Mouse (Mus musculus) forebrain, embryonic 13.5 days (tissue): ENCODE results near the gene Celsr2. TPM values are rescaled to one million over a fixed set of nuclear protein-coding genes. Genes with fewer than 3 reads are reported as not detected.
A peak's percentile ranks its signal among the peaks of the same experiment; 100 is the strongest.

Source experiments
- ATAC-seq: fragments of 200-750 bp; cut with Nextera tagmentation; 2 replicates; pipeline ENCODE4 v1.8.0; 2017
- H3K27ac ChIP-seq: fragments of 300-500 bp; sonication (generic); 2 replicates; pipeline ENCODE4 v1.5.1; 2015; ENCODE audit warnings: inconsistent platforms, mild to moderate bottlenecking, moderate library complexity
- H3K27me3 ChIP-seq: fragments of 300-500 bp; sonication (generic); 2 replicates; pipeline ENCODE4 v1.6.1; 2015; ENCODE audit warnings: mild to moderate bottlenecking, inconsistent platforms
- H3K36me3 ChIP-seq: fragments of 300-500 bp; sonication (generic); 2 replicates; pipeline ENCODE4 v1.6.1; 2015; ENCODE audit warnings: mild to moderate bottlenecking, inconsistent platforms; ENCODE audit not compliant: poor library complexity, severe bottlenecking
- H3K4me1 ChIP-seq: fragments of 300-500 bp; sonication (generic); 2 replicates; pipeline ENCODE4 v1.6.1; 2015; ENCODE audit warnings: inconsistent platforms
- H3K4me2 ChIP-seq: fragments of 300-500 bp; sonication (generic); 2 replicates; pipeline ENCODE4 v1.6.1; 2015; ENCODE audit warnings: inconsistent platforms, mild to moderate bottlenecking, moderate library complexity
- H3K4me3 ChIP-seq: fragments of 300-500 bp; sonication (generic); 2 replicates; pipeline ENCODE4 v1.5.1; 2015; ENCODE audit warnings: mild to moderate bottlenecking, inconsistent platforms
- H3K9ac ChIP-seq: fragments of 300-500 bp; sonication (generic); 2 replicates; pipeline ENCODE4 v1.6.1; 2015; ENCODE audit warnings: mild to moderate bottlenecking, inconsistent platforms
- H3K9me3 ChIP-seq: fragments of 300-500 bp; sonication (generic); replicated peaks from 2 replicates; pipeline ENCODE4 v1.6.1; 2016; ENCODE audit warnings: inconsistent platforms
- WGBS: fragments of 180-500 bp; shearing (Covaris S2); methylation state at CpG from one replicate; pipeline ENCODE4 v1.1.7; 2015; 5-methylcytosine and 5-hydroxymethylcytosine counted together
- polyA plus RNA-seq: library from polyadenylated mRNA; unstranded; fragments of >200 nt; fragmentation: Nextera tagmentation; extraction: Ambion mirVana; gene quantifications from 2 replicates; pipeline ENCODE4 v1.2.1, GENCODE M21; 2015

Gene Celsr2
- polyA plus RNA-seq, 1 experiment from 2014 or later, result 45.3 TPM

GRCm38 (mm10) chr3:108410359-108410714 is 5.0 kb downstream of the Celsr2 start:
- Histone ChIP-seq H3K9ac (peak overlapping the region; percentile 80), H3K9me3 (peaks cover 18% of the 10 kb centered on the region), H3K27ac (peak overlapping the region; percentile 98), H3K27me3 (no peaks in the 10 kb centered on the region), H3K4me1 (peaks cover 82% of the 10 kb centered on the region), H3K4me2 (peak overlapping the region; percentile 87), H3K36me3 (peaks cover 69% of the 10 kb centered on the region), H3K4me3 (peak overlapping the region; percentile 43)
- peak; percentile 36 for ATAC-seq
- 2% methylated on average over 4 of the region's 5 CpGs for WGBS

GRCm38 (mm10) chr3:108409656-108410358 is 5.5 kb downstream of the Celsr2 start:
- H3K4me3 ChIP-seq, result peak overlapping the region; percentile 43
- H3K4me1 ChIP-seq, result peaks cover 83% of the 10 kb centered on the region
- no peaks in the 10 kb centered on the region for H3K27me3 ChIP-seq
- peak overlapping the region; percentile 87 for H3K4me2 ChIP-seq
- peaks cover 18% of the 10 kb centered on the region for H3K9me3 ChIP-seq
- peak; percentile 4 for ATAC-seq
- 17% methylated on average over 8 of the region's 8 CpGs for WGBS
- peaks cover 74% of the 10 kb centered on the region for H3K36me3 ChIP-seq
- H3K27ac ChIP-seq, result peak overlapping the region; percentile 98
- peak overlapping the region; percentile 80 for H3K9ac ChIP-seq

- Histone ChIP-seq H3K9ac (no peak overlapping the region), H3K9me3 (peaks cover 11% of the 10 kb centered on the region), H3K27me3 (no peaks in the 10 kb centered on the region), H3K4me3 (no peak overlapping the region), H3K4me2 (peak overlapping the region; percentile 87; the same call in 1 of the 2 replicates), H3K4me1 (peaks cover 70% of the 10 kb centered on the region), H3K27ac (no peak overlapping the region), H3K36me3 (peaks cover 75% of the 10 kb centered on the region)
- no peak for ATAC-seq
- 86% methylated on average over 8 of the region's 8 CpGs for WGBS
Observed at GRCm38 (mm10) chr3:108408517-108409008, 6.8 kb downstream of the Celsr2 start.

- H3K9me3 ChIP-seq, result no peaks in the 10 kb centered on the region
- no peak for ATAC-seq
- peaks cover 67% of the 10 kb centered on the region for H3K4me1 ChIP-seq
- H3K27me3 ChIP-seq, result no peaks in the 10 kb centered on the region
- peaks cover 73% of the 10 kb centered on the region for H3K36me3 ChIP-seq
- 74% methylated on average over 24 of the region's 24 CpGs for WGBS
- H3K27ac ChIP-seq, result peak overlapping the region; percentile 88
- peak overlapping the region; percentile 45; the same call in 1 of the 2 replicates for H3K9ac ChIP-seq
- H3K4me3 ChIP-seq, result no peak overlapping the region
- H3K4me2 ChIP-seq, result peak overlapping the region; percentile 40; the same call in 1 of the 2 replicates
Observed at GRCm38 (mm10) chr3:108406306-108406885, 9.0 kb downstream of the Celsr2 start.

- H3K27ac ChIP-seq, result peak overlapping the region; percentile 88
- H3K9me3 ChIP-seq, result no peaks in the 10 kb centered on the region
- H3K4me3 ChIP-seq, result no peak overlapping the region
- peak; percentile 25 for ATAC-seq
- WGBS, result 13% methylated on average over 14 of the region's 14 CpGs
- peak overlapping the region; percentile 45 for H3K9ac ChIP-seq
- peaks cover 60% of the 10 kb centered on the region for H3K4me1 ChIP-seq
- no peaks in the 10 kb centered on the region for H3K27me3 ChIP-seq
- H3K4me2 ChIP-seq, result peak overlapping the region; percentile 40
- H3K36me3 ChIP-seq, result peaks cover 80% of the 10 kb centered on the region
Observed at GRCm38 (mm10) chr3:108405536-108406305, 9.6 kb downstream of the Celsr2 start.

GRCm38 (mm10) chr3:108402528-108402920 is 12.8 kb downstream of the Celsr2 start:
- 77% methylated on average over 15 of the region's 15 CpGs for WGBS

GRCm38 (mm10) chr3:108401692-108402527 is 13.4 kb downstream of the Celsr2 start:
- Histone ChIP-seq H3K4me3 (no peak overlapping the region), H3K9ac (peak overlapping the region; percentile 35; the same call in 1 of the 2 replicates), H3K4me2 (no peak overlapping the region; the same call in 1 of the 2 replicates), H3K4me1 (peaks cover 32% of the 10 kb centered on the region), H3K36me3 (peaks cover 98% of the 10 kb centered on the region), H3K27me3 (no peaks in the 10 kb centered on the region), H3K27ac (peak overlapping the region; percentile 45), H3K9me3 (no peaks in the 10 kb centered on the region)
- peak; percentile 91 for ATAC-seq
- WGBS, result 43% methylated on average over 22 of the region's 22 CpGs

More at GRCm38 (mm10) chr3:108402528-108402920, 12.8 kb downstream of the Celsr2 start:
- Histone ChIP-seq H3K4me1 (peaks cover 35% of the 10 kb centered on the region), H3K4me2 (no peak overlapping the region), H3K4me3 (no peak overlapping the region), H3K27ac (peak overlapping the region; percentile 45), H3K36me3 (peaks cover 97% of the 10 kb centered on the region), H3K27me3 (no peaks in the 10 kb centered on the region), H3K9ac (no peak overlapping the region), H3K9me3 (no peaks in the 10 kb centered on the region)
- no peak for ATAC-seq

GRCm38 (mm10) chr3:108400442-108400841 is 14.9 kb downstream of the Celsr2 start:
- H3K4me1 ChIP-seq, result peaks cover 17% of the 10 kb centered on the region
- no peak for ATAC-seq
- no peak overlapping the region for H3K27ac ChIP-seq
- no peak overlapping the region for H3K4me3 ChIP-seq
- H3K9me3 ChIP-seq, result no peaks in the 10 kb centered on the region
- no peak overlapping the region for H3K9ac ChIP-seq
- no peaks in the 10 kb centered on the region for H3K27me3 ChIP-seq
- no peak overlapping the region for H3K4me2 ChIP-seq
- peaks cover 98% of the 10 kb centered on the region for H3K36me3 ChIP-seq
- WGBS, result 89% methylated on average over 5 of the region's 5 CpGs

- Histone ChIP-seq H3K27ac (no peak overlapping the region), H3K4me2 (no peak overlapping the region), H3K9me3 (no peaks in the 10 kb centered on the region), H3K36me3 (peaks cover 98% of the 10 kb centered on the region), H3K27me3 (no peaks in the 10 kb centered on the region), H3K4me1 (peaks cover 11% of the 10 kb centered on the region), H3K4me3 (no peak overlapping the region), H3K9ac (no peak overlapping the region)
- ATAC-seq, result no peak
- 89% methylated on average over 9 of the region's 9 CpGs for WGBS
Observed at GRCm38 (mm10) chr3:108398281-108398680, 17.1 kb downstream of the Celsr2 start.

GRCm38 (mm10) chr3:108392793-108393192 is 22.6 kb downstream of the Celsr2 start:
- H3K27ac ChIP-seq, result no peak overlapping the region
- WGBS, result 51% methylated on average over 15 of the region's 15 CpGs

GRCm38 (mm10) chr3:108392299-108392698 is 23.1 kb downstream of the Celsr2 start:
- Histone ChIP-seq H3K4me3 (no peak overlapping the region), H3K27me3 (no peaks in the 10 kb centered on the region), H3K9me3 (no peaks in the 10 kb centered on the region), H3K4me2 (no peak overlapping the region), H3K4me1 (peaks cover 17% of the 10 kb centered on the region; the same call in 1 of the 2 replicates), H3K36me3 (peaks cover 73% of the 10 kb centered on the region), H3K9ac (no peak overlapping the region; the same call in 1 of the 2 replicates), H3K27ac (no peak overlapping the region)
- no peak for ATAC-seq
- 22% methylated on average over 10 of the region's 10 CpGs for WGBS

More at GRCm38 (mm10) chr3:108392793-108393192, 22.6 kb downstream of the Celsr2 start:
- peak overlapping the region; percentile 16 for H3K9ac ChIP-seq
- no peak overlapping the region for H3K4me3 ChIP-seq
- peaks cover 74% of the 10 kb centered on the region for H3K36me3 ChIP-seq
- H3K9me3 ChIP-seq, result no peaks in the 10 kb centered on the region
- no peak for ATAC-seq
- H3K4me2 ChIP-seq, result no peak overlapping the region
- H3K4me1 ChIP-seq, result peaks cover 17% of the 10 kb centered on the region; the same call in 1 of the 2 replicates
- H3K27me3 ChIP-seq, result no peaks in the 10 kb centered on the region
